Mouse (Mus musculus): ENCODE data around the gene Ercc2.

DNA sequence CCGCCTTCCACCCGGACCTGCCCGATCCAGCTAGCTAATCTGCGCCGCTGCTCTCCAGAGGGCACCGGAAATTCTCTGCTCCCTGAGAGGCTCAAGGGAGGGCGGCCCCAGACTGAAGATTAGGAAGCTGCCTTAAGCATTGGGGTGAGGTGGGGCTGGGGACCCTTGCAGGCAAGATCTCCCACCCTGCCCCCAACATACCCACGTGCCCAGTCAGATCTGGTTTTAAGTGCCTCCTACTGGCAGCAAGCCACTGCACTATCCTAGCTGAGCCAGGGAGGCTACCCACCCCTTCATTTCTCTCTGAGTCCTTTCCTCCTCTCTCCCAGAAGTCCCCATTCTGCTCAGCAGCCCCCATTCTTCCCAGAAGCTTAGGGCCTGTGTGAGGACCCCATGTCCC is 3.8 kb upstream of the Ercc2 start:
- TF ChIP-seq GATA1 (IDR thresholded peaks at IDR 0.05; ENCODE audit: low read length) (no peak), TAL1 (IDR thresholded peaks at IDR 0.05; ENCODE audit: low read length) (no peak)

Data from erythroblast, embryonic 14.5 days (primary cell).